Mouse (Mus musculus): ENCODE data around the gene St6galnac4.

GRCm38 (mm10) chr2:32538461-32538860, 48.4 kb upstream of the St6galnac4 start:
- no peak for TF ChIP-seq CTCF (IDR thresholded peaks at IDR 0.05; ENCODE audit: low read depth, low read length)
- no peak for TF ChIP-seq POLR2A (IDR thresholded peaks at IDR 0.05; ENCODE audit: borderline replicate concordance, low read depth, low read length)

All from bone marrow macrophage, adult 2 months (primary cell).